Mouse (Mus musculus) bone marrow macrophage, adult 2 months (primary cell): ENCODE data around the gene Bcar1.

Experiments used
- CTCF ChIP-seq: IDR thresholded peaks from 2 replicates; pipeline ENCODE4 v1.5.1; 2012; ENCODE audit warnings: low read depth, mild to moderate bottlenecking, low read length, moderate library complexity
- POLR2A ChIP-seq: IDR thresholded peaks from 2 replicates; pipeline ENCODE4 v1.6.1; 2012; ENCODE audit warnings: mild to moderate bottlenecking, low read depth, low read length, borderline replicate concordance

DNA sequence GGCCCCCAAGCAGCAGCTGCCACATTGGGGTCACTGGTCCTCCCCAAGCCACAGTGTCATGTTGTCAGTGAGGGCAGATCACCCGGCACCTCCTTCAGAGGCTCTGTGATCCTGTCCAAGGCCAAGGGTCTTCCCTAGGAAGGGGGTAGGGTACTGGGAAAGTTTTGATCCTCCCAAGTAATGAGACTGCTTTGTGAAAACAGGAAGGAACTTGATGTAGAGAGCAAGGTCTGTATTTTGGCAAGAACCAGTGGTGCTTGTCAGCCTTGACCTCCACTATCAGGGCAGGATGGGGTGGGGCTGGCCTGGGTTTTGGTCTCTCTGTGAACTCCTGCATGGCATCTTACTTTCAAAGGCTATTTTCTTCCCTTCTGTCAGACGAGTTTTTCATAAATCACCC, 10.5 kb upstream of the Bcar1 start:
- TF ChIP-seq POLR2A (no peak), CTCF (no peak)
